Mouse (Mus musculus): ENCODE measurements around the gene Snx30. TPM values are rescaled to one million over a fixed set of nuclear protein-coding genes. Genes with fewer than 3 reads are reported as not detected.
A peak's percentile ranks its signal among the peaks of the same experiment; 100 is the strongest.

The Snx30 gene
- polyA plus RNA-seq, 1 experiment: 24.7 TPM

- H3K27ac ChIP-seq (ENCODE audit: insufficient read depth, low read length): no peak overlapping the region
- no peaks in the 10 kb centered on the region for H3K27me3 ChIP-seq (ENCODE audit: control insufficient read depth, insufficient read depth, low read length)
- TF ChIP-seq POLR2A (IDR thresholded peaks at IDR 0.05; ENCODE audit: borderline replicate concordance, insufficient read depth, low read length) (no peak), CTCF (IDR thresholded peaks at IDR 0.05; ENCODE audit: borderline replicate concordance, insufficient read depth, low read depth, low read length) (no peak)
- H3K4me1 ChIP-seq (ENCODE audit: control insufficient read depth, insufficient read depth, low read length): peaks cover 20% of the 10 kb centered on the region
- DNase-seq: peak; percentile 71 to 80
- no peak overlapping the region for H3K4me3 ChIP-seq (replicated peaks; ENCODE audit: insufficient read depth, low read depth, low read length)
- WGBS: 2% methylated on average over 6 of the region's 6 CpGs
These were observed 63.9 kb downstream of the Snx30 start for GRCm38 (mm10) chr4:59869488-59870057.

GRCm38 (mm10) chr4:59870433-59870832 lies 64.8 kb downstream of the Snx30 start:
- no peak for DNase-seq
- Histone ChIP-seq H3K27ac (ENCODE audit: insufficient read depth, low read length) (no peak overlapping the region), H3K27me3 (ENCODE audit: control insufficient read depth, insufficient read depth, low read length) (no peaks in the 10 kb centered on the region), H3K4me1 (ENCODE audit: control insufficient read depth, insufficient read depth, low read length) (peaks cover 20% of the 10 kb centered on the region), H3K4me3 (replicated peaks; ENCODE audit: insufficient read depth, low read depth, low read length) (no peak overlapping the region)
- no peak for TF ChIP-seq POLR2A (IDR thresholded peaks at IDR 0.05; ENCODE audit: borderline replicate concordance, insufficient read depth, low read length)
- no peak for TF ChIP-seq CTCF (IDR thresholded peaks at IDR 0.05; ENCODE audit: borderline replicate concordance, insufficient read depth, low read depth, low read length)
- WGBS: 36% methylated on average over 6 of the region's 6 CpGs

GRCm38 (mm10) chr4:59870859-59871591 lies 65.4 kb downstream of the Snx30 start:
- 58% methylated on average over 9 of the region's 9 CpGs for WGBS
- no peaks in the 10 kb centered on the region for H3K27me3 ChIP-seq (ENCODE audit: control insufficient read depth, insufficient read depth, low read length)
- peak; percentile 81 to 87 for DNase-seq
- TF ChIP-seq CTCF (IDR thresholded peaks at IDR 0.05; ENCODE audit: borderline replicate concordance, insufficient read depth, low read depth, low read length) (peak; percentile 86), POLR2A (IDR thresholded peaks at IDR 0.05; ENCODE audit: borderline replicate concordance, insufficient read depth, low read length) (no peak)
- peaks cover 23% of the 10 kb centered on the region for H3K4me1 ChIP-seq (ENCODE audit: control insufficient read depth, insufficient read depth, low read length)
- H3K27ac ChIP-seq (ENCODE audit: insufficient read depth, low read length): no peak overlapping the region
- H3K4me3 ChIP-seq (replicated peaks; ENCODE audit: insufficient read depth, low read depth, low read length): no peak overlapping the region

GRCm38 (mm10) chr4:59873240-59873639 lies 67.6 kb downstream of the Snx30 start:
- Histone ChIP-seq H3K4me3 (replicated peaks; ENCODE audit: insufficient read depth, low read depth, low read length) (no peak overlapping the region), H3K4me1 (ENCODE audit: control insufficient read depth, insufficient read depth, low read length) (peaks cover 17% of the 10 kb centered on the region), H3K27ac (ENCODE audit: insufficient read depth, low read length) (no peak overlapping the region), H3K27me3 (ENCODE audit: control insufficient read depth, insufficient read depth, low read length) (no peaks in the 10 kb centered on the region)
- TF ChIP-seq CTCF (IDR thresholded peaks at IDR 0.05; ENCODE audit: borderline replicate concordance, insufficient read depth, low read depth, low read length) (no peak), POLR2A (IDR thresholded peaks at IDR 0.05; ENCODE audit: borderline replicate concordance, insufficient read depth, low read length) (no peak)
- no peak for DNase-seq
- 46% methylated on average over 6 of the region's 6 CpGs for WGBS

GRCm38 (mm10) chr4:59873830-59874229 lies 68.2 kb downstream of the Snx30 start:
- TF ChIP-seq CTCF (IDR thresholded peaks at IDR 0.05; ENCODE audit: borderline replicate concordance, insufficient read depth, low read depth, low read length) (no peak), POLR2A (IDR thresholded peaks at IDR 0.05; ENCODE audit: borderline replicate concordance, insufficient read depth, low read length) (no peak)
- Histone ChIP-seq H3K27me3 (ENCODE audit: control insufficient read depth, insufficient read depth, low read length) (no peaks in the 10 kb centered on the region), H3K27ac (ENCODE audit: insufficient read depth, low read length) (no peak overlapping the region), H3K4me3 (replicated peaks; ENCODE audit: insufficient read depth, low read depth, low read length) (no peak overlapping the region), H3K4me1 (ENCODE audit: control insufficient read depth, insufficient read depth, low read length) (peaks cover 17% of the 10 kb centered on the region)
- 45% methylated on average over 5 of the region's 5 CpGs for WGBS
- DNase-seq: no peak

GRCm38 (mm10) chr4:59876570-59876969 lies 70.9 kb downstream of the Snx30 start:
- 54% methylated on average over 6 of the region's 6 CpGs for WGBS
- H3K27me3 ChIP-seq (ENCODE audit: control insufficient read depth, insufficient read depth, low read length): no peaks in the 10 kb centered on the region
- TF ChIP-seq POLR2A (IDR thresholded peaks at IDR 0.05; ENCODE audit: borderline replicate concordance, insufficient read depth, low read length): no peak
- TF ChIP-seq CTCF (IDR thresholded peaks at IDR 0.05; ENCODE audit: borderline replicate concordance, insufficient read depth, low read depth, low read length): no peak
- no peak overlapping the region for H3K4me3 ChIP-seq (replicated peaks; ENCODE audit: insufficient read depth, low read depth, low read length)
- H3K27ac ChIP-seq (ENCODE audit: insufficient read depth, low read length): no peak overlapping the region
- peaks cover 14% of the 10 kb centered on the region for H3K4me1 ChIP-seq (ENCODE audit: control insufficient read depth, insufficient read depth, low read length)
- DNase-seq: no peak

GRCm38 (mm10) chr4:59877025-59877424 lies 71.4 kb downstream of the Snx30 start:
- no peak for TF ChIP-seq POLR2A (IDR thresholded peaks at IDR 0.05; ENCODE audit: borderline replicate concordance, insufficient read depth, low read length)
- TF ChIP-seq CTCF (IDR thresholded peaks at IDR 0.05; ENCODE audit: borderline replicate concordance, insufficient read depth, low read depth, low read length): no peak
- H3K27ac ChIP-seq (ENCODE audit: insufficient read depth, low read length): no peak overlapping the region
- WGBS: 68% methylated on average over 2 of the region's 2 CpGs
- peaks cover 14% of the 10 kb centered on the region for H3K4me1 ChIP-seq (ENCODE audit: control insufficient read depth, insufficient read depth, low read length)
- no peak for DNase-seq
- H3K4me3 ChIP-seq (replicated peaks; ENCODE audit: insufficient read depth, low read depth, low read length): no peak overlapping the region
- no peaks in the 10 kb centered on the region for H3K27me3 ChIP-seq (ENCODE audit: control insufficient read depth, insufficient read depth, low read length)

GRCm38 (mm10) chr4:59878595-59878994 lies 73.0 kb downstream of the Snx30 start:
- TF ChIP-seq POLR2A (IDR thresholded peaks at IDR 0.05; ENCODE audit: borderline replicate concordance, insufficient read depth, low read length) (no peak), CTCF (IDR thresholded peaks at IDR 0.05; ENCODE audit: borderline replicate concordance, insufficient read depth, low read depth, low read length) (no peak)
- no peak for DNase-seq
- Histone ChIP-seq H3K27me3 (ENCODE audit: control insufficient read depth, insufficient read depth, low read length) (no peaks in the 10 kb centered on the region), H3K27ac (ENCODE audit: insufficient read depth, low read length) (no peak overlapping the region), H3K4me3 (replicated peaks; ENCODE audit: insufficient read depth, low read depth, low read length) (no peak overlapping the region), H3K4me1 (ENCODE audit: control insufficient read depth, insufficient read depth, low read length) (peaks cover 14% of the 10 kb centered on the region)
- WGBS: 90% methylated on average over 8 of the region's 8 CpGs

Measured in cerebellum, adult 2 months (tissue).